Mouse (Mus musculus): ENCODE measurements around the gene Slc25a24. TPM values are rescaled to one million over a fixed set of nuclear protein-coding genes. Genes with fewer than 3 reads are reported as not detected.

Slc25a24 gene
- 10 to 100 TPM in 1 of 2 experiments, 1 to 10 TPM in 1; 9.3 to 12.7 TPM for total RNA-seq (2023)

DNA sequence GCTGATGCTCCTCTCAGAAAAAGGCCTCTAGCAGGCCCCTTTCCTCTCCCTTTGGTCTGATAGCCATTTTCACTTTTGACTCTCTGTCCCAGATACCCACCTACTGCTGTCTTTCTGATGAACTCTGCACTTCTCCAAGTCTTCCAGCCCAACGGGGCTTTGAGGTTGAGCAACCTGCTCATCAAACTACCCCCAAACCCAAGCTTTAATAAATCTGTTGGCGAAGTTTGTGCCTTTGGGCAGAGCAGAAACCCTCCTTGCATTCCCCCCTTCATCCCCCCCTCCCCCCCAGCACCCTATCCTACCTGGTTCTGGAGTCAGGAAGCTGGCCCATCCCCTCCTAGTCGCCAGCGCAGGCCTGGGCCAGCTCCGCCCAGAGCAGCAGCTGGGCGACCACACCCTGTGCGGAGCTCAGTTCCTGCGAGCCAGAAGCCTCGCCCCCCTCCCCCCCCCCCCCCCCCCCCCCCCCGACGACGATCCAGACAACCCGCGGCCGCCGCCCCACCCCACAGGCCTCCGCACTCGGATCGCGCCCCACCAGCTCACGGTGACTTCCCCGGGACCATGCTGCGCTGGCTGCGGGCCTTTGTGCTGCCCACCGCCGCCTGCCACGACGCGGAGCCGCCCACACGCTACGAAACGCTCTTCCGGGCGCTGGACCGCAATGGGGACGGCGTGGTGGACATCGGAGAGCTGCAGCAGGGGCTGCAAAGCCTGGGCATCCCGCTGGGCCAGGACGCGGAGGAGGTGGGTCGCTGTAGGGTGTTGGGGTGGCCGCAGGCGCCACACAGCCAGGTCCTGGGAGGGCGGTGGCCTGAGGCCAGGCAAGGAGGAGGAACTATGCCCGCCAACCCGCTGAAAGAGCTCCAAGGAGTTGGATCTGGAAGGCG lies at the start of gene Slc25a24:
Gene Slc25a24, plus strand, starts transcription at position 509 of the 890 bp plus-strand sequence.

DNA sequence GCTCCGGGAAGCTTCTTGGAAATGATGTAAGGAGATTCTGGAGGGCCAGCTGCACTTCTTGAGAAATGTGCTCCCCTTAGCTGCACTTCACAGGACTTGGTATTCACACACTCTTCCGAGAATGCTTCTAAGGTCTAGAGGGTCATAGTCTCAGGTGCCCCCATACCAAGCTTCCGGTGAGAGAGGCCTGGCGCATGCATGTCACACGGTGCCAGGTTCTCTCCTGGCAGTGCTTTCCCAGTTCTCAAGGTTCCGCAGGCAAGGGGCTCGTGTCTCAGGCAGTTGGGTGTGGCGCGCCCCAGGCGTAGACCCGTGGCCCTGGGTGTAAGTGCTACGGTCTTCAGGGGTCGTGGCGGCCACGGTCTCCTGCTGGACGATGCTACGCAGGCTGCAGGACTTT lies 42.8 kb upstream of the Slc25a24 start, which contains the start of gene Slc25a54:
Gene Slc25a54, plus strand, starts transcription at position 301 of the 400 bp plus-strand sequence.

Other genes starting within 250 kb of the Slc25a24 start
- gene Fndc7, start 233.1 kb upstream of the Slc25a24 start, total RNA-seq (2023), result not detected
- gene Prpf38b, start 211.4 kb upstream of the Slc25a24 start, total RNA-seq (2023), result 100 to 1,000 TPM; 208 to 224 TPM
- under 1 TPM in 1 of 2 experiments, not detected in 1; 0.89 TPM for gene Henmt1, start 183.3 kb upstream of the Slc25a24 start, total RNA-seq (2023)
- gene Gm9857, start 182.7 kb upstream of the Slc25a24 start, total RNA-seq (2023), result not detected
- 10 to 100 TPM; 11.2 to 13.8 TPM for gene Fam102b, start 95.5 kb upstream of the Slc25a24 start, total RNA-seq (2023)
- not detected for gene Slc25a54, start 42.7 kb upstream of the Slc25a24 start, total RNA-seq (2023)
- gene Vav3, start 217.5 kb downstream of the Slc25a24 start, total RNA-seq (2023), result 10 to 100 TPM; 18.2 to 30.8 TPM

All from T-cell, adult 66 days (primary cell).